Mouse (Mus musculus): ENCODE measurements at regions not wholly inside any gene's neighbourhood (a gene's known extent, or its start where the extent isn't known, plus 50 kb on each side); places are given as distances from the start of the nearest gene placed in this dataset.
A peak's percentile ranks its signal among the peaks of the same experiment; 100 is the strongest.

GRCm38 (mm10) chr12:40898414-40899027, 125.4 kb upstream of the Immp2l start:
- TF ChIP-seq CTCF (IDR thresholded peaks at IDR 0.05; ENCODE audit: low read depth) = no peak
- 65% methylated on average over 8 of the region's 8 CpGs for WGBS
- Histone ChIP-seq H3K27ac (ENCODE audit: low read depth, low read length) (no peak overlapping the region), H3K27me3 (ENCODE audit: insufficient read depth, low read length) (no peaks in the 10 kb centered on the region), H3K9me3 (ENCODE audit: low read length) (no peaks in the 10 kb centered on the region), H3K36me3 (ENCODE audit: insufficient read depth) (no peaks in the 10 kb centered on the region), H3K4me3 (ENCODE audit: low read depth, low read length) (no peak overlapping the region), H3K9ac (no peak overlapping the region), H3K4me2 (ENCODE audit: low read depth) (no peak overlapping the region), H3K4me1 (ENCODE audit: insufficient read depth) (no peaks in the 10 kb centered on the region)
- DNase-seq = peak; percentile 22
- peak; percentile 34; the same call in 1 of the 2 replicates for ATAC-seq

DNA sequence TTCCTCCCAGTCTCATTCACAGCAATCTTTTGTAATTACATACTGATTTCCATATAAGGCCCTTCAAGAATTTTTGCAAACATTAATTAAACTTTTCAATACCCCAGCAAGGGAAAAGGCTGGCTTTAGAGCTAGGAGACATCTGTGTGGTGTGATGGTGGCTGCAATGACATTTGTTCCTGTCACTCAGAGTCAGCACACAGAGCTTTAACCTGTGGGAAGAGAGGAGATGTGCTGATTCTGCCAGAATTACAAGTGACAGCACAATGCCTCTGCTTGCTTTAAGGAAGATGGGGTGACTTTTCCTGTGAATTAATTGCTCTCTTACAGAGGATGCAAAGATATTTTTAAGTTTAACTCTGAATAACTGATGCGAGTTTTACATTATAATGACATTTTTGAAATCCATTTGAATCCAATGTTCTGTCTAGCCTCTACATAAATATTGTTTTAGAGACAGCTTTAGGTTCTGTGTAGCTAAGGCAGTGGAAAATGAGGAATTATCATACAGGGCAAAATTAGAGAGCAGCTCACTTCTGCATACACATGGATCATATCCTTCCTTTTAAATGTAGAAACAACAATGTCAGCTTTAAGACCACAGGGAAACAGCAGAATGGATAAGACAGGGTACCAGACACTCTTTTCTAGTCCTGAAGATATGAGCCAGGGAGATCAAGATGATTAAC, 118.1 kb upstream of the Immp2l start:
- ATAC-seq (peak; percentile 91), DNase-seq (peak; percentile 26)
- no peak for TF ChIP-seq CTCF (IDR thresholded peaks at IDR 0.05; ENCODE audit: low read depth)
- Histone ChIP-seq H3K27ac (ENCODE audit: low read depth, low read length) (no peak overlapping the region), H3K36me3 (ENCODE audit: insufficient read depth) (no peaks in the 10 kb centered on the region), H3K4me1 (ENCODE audit: insufficient read depth) (no peaks in the 10 kb centered on the region), H3K27me3 (ENCODE audit: insufficient read depth, low read length) (no peaks in the 10 kb centered on the region), H3K4me2 (ENCODE audit: low read depth) (no peak overlapping the region), H3K9me3 (ENCODE audit: low read length) (no peaks in the 10 kb centered on the region), H3K9ac (no peak overlapping the region), H3K4me3 (ENCODE audit: low read depth, low read length) (no peak overlapping the region)
- WGBS = 54% methylated on average over 1 of the region's 1 CpGs

DNA sequence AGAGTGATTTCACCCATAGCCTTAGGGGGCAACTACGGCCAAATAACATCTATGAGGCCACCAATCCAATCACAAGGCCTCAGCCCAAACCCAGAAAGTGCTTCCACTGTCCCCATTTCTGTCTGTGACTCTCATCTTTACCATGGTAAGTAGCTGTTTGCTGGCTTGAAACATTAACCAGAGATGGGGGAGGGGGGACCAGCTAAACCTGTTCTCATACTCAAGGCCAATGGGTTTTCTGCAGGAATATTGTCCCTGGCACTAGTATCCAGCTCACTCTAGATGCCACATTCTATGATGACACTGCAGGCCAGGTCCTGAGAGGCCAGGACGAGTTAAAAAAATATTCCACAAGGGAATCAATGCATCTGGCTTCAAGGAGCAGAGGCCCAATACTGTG, 117.1 kb upstream of the Immp2l start:
- Histone ChIP-seq H3K4me3 (ENCODE audit: low read depth, low read length) (no peak overlapping the region), H3K36me3 (ENCODE audit: insufficient read depth) (no peaks in the 10 kb centered on the region), H3K4me2 (ENCODE audit: low read depth) (no peak overlapping the region), H3K9me3 (ENCODE audit: low read length) (no peaks in the 10 kb centered on the region), H3K27me3 (ENCODE audit: insufficient read depth, low read length) (no peaks in the 10 kb centered on the region), H3K9ac (no peak overlapping the region), H3K27ac (ENCODE audit: low read depth, low read length) (no peak overlapping the region), H3K4me1 (ENCODE audit: insufficient read depth) (no peaks in the 10 kb centered on the region)
- TF ChIP-seq CTCF (IDR thresholded peaks at IDR 0.05; ENCODE audit: low read depth) = no peak
- ATAC-seq (no peak), DNase-seq (no peak)
- 88% methylated on average over 2 of the region's 2 CpGs for WGBS

GRCm38 (mm10) chr12:40908809-40909795, 114.8 kb upstream of the Immp2l start:
- ATAC-seq (no peak), DNase-seq (no peak)
- Histone ChIP-seq H3K9me3 (ENCODE audit: low read length) (no peaks in the 10 kb centered on the region), H3K4me2 (ENCODE audit: low read depth) (no peak overlapping the region), H3K4me3 (ENCODE audit: low read depth, low read length) (no peak overlapping the region), H3K27me3 (ENCODE audit: insufficient read depth, low read length) (no peaks in the 10 kb centered on the region), H3K27ac (ENCODE audit: low read depth, low read length) (no peak overlapping the region), H3K36me3 (ENCODE audit: insufficient read depth) (no peaks in the 10 kb centered on the region), H3K9ac (no peak overlapping the region), H3K4me1 (ENCODE audit: insufficient read depth) (no peaks in the 10 kb centered on the region)
- TF ChIP-seq CTCF (IDR thresholded peaks at IDR 0.05; ENCODE audit: low read depth) = no peak
- 59% methylated on average over 9 of the region's 9 CpGs for WGBS

GRCm38 (mm10) chr12:40917486-40917885, 106.4 kb upstream of the Immp2l start:
- Histone ChIP-seq H3K9me3 (ENCODE audit: low read length) (peaks cover 6% of the 10 kb centered on the region; the same call in 1 of the 2 replicates), H3K27ac (ENCODE audit: low read depth, low read length) (no peak overlapping the region), H3K27me3 (ENCODE audit: insufficient read depth, low read length) (no peaks in the 10 kb centered on the region), H3K9ac (no peak overlapping the region), H3K4me2 (ENCODE audit: low read depth) (no peak overlapping the region), H3K4me3 (ENCODE audit: low read depth, low read length) (no peak overlapping the region), H3K4me1 (ENCODE audit: insufficient read depth) (no peaks in the 10 kb centered on the region), H3K36me3 (ENCODE audit: insufficient read depth) (no peaks in the 10 kb centered on the region)
- no peak for DNase-seq
- no peak for ATAC-seq
- no peak for TF ChIP-seq CTCF (IDR thresholded peaks at IDR 0.05; ENCODE audit: low read depth)
- WGBS = 80% methylated on average over 3 of the region's 3 CpGs

GRCm38 (mm10) chr12:40921988-40922387, 101.9 kb upstream of the Immp2l start:
- Histone ChIP-seq H3K9ac (no peak overlapping the region), H3K4me2 (ENCODE audit: low read depth) (no peak overlapping the region), H3K27me3 (ENCODE audit: insufficient read depth, low read length) (no peaks in the 10 kb centered on the region), H3K4me1 (ENCODE audit: insufficient read depth) (no peaks in the 10 kb centered on the region), H3K4me3 (ENCODE audit: low read depth, low read length) (no peak overlapping the region), H3K36me3 (ENCODE audit: insufficient read depth) (no peaks in the 10 kb centered on the region), H3K27ac (ENCODE audit: low read depth, low read length) (no peak overlapping the region), H3K9me3 (ENCODE audit: low read length) (peaks cover 10% of the 10 kb centered on the region)
- DNase-seq = no peak
- no peak for TF ChIP-seq CTCF (IDR thresholded peaks at IDR 0.05; ENCODE audit: low read depth)
- ATAC-seq = no peak
- WGBS = 88% methylated on average over 1 of the region's 1 CpGs

Data from forebrain, postnatal 0 days (tissue).